Mouse (Mus musculus) liver, embryonic 14.5 days (tissue): ENCODE results near the gene Maml3. TPM values are rescaled to one million over a fixed set of nuclear protein-coding genes. Genes with fewer than 3 reads are reported as not detected.
A peak's percentile ranks its signal among the peaks of the same experiment; 100 is the strongest.

Experiments
- ATAC-seq: fragments of 200-750 bp; cut with Nextera tagmentation; 2 replicates; pipeline ENCODE4 v1.8.0; 2017; ENCODE audit warnings: moderate number of reproducible peaks, mild to moderate bottlenecking, moderate library complexity; ENCODE audit not compliant: insufficient read depth
- DNase-seq, 3 experiments: peaks; one replicate each; pipeline ENCODE4 v3.0.0-alpha.2; 2012 to 2013; ENCODE audit warnings: low read depth in 3 of 3, low spot score in 3 of 3
- H3K27ac ChIP-seq: fragments of 300-500 bp; sonication (generic); 2 replicates; pipeline ENCODE4 v1.5.1; 2014; ENCODE audit warnings: moderate library complexity, mild to moderate bottlenecking, control low read depth, inconsistent platforms
- H3K27me3 ChIP-seq: fragments of 300-500 bp; sonication (generic); 2 replicates; pipeline ENCODE4 v1.6.1; 2014; ENCODE audit warnings: mild to moderate bottlenecking, low read length, moderate library complexity; ENCODE audit not compliant: control insufficient read depth, insufficient read depth
- H3K36me3 ChIP-seq: fragments of 300-500 bp; sonication (generic); replicated peaks from 2 replicates; pipeline ENCODE4 v1.6.1; 2014; ENCODE audit warnings: low read depth; ENCODE audit not compliant: control insufficient read depth, insufficient read depth
- H3K4me1 ChIP-seq, 2 experiments: fragments of 200-500 bp in 1 of 2; fragments of 300-500 bp in 1 of 2; sonication (generic) in 1 of 2; replicated peaks; 2 replicates each; pipeline ENCODE4 v1.6.1; 2012 to 2014; ENCODE audit warnings: antibody characterized with exemption in 1 of 2, inconsistent platforms in 1 of 2, low read length in 1 of 2; ENCODE audit not compliant: control insufficient read depth in 2 of 2, insufficient read depth in 2 of 2
- H3K4me2 ChIP-seq: fragments of 300-500 bp; sonication (generic); 2 replicates; pipeline ENCODE4 v1.6.1; 2014; ENCODE audit warnings: low read depth, mild to moderate bottlenecking, control low read depth, moderate library complexity
- H3K4me3 ChIP-seq, 2 experiments: fragments of 200-500 bp in 1 of 2; fragments of 300-500 bp in 1 of 2; sonication (generic) in 1 of 2; 2 replicates each; pipeline ENCODE4 v1.5.1; 2012 to 2014; ENCODE audit warnings: low read depth in 2 of 2, low read length in 2 of 2, mild to moderate bottlenecking in 2 of 2, control low read depth in 1 of 2, inconsistent platforms in 1 of 2, moderate library complexity in 1 of 2; ENCODE audit not compliant: insufficient read depth in 1 of 2
- H3K9ac ChIP-seq: fragments of 300-500 bp; sonication (generic); replicated peaks from 2 replicates; pipeline ENCODE4 v1.6.1; 2014; ENCODE audit warnings: mild to moderate bottlenecking, control low read depth, moderate library complexity
- H3K9me3 ChIP-seq: fragments of 300-500 bp; sonication (generic); 2 replicates; pipeline ENCODE4 v1.6.1; 2016; ENCODE audit warnings: low read length, mixed read lengths; ENCODE audit not compliant: control insufficient read depth
- CTCF ChIP-seq: IDR thresholded peaks from 2 replicates; pipeline ENCODE4 v1.5.1; 2016; ENCODE audit warnings: antibody characterized with exemption, low read depth, control low read depth
- EP300 ChIP-seq: IDR thresholded peaks from 2 replicates; pipeline ENCODE4 v1.6.1; 2016; ENCODE audit warnings: antibody characterized with exemption, low read depth
- WGBS: fragments of 180-500 bp; shearing (Covaris S2); extraction: QIAGEN DNeasy Blood & Tissue Kit; methylation state at CpG from one replicate; pipeline ENCODE4 v1.1.7; 2014; ENCODE audit not compliant: insufficient replicate concordance; 5-methylcytosine and 5-hydroxymethylcytosine counted together
- polyA plus RNA-seq, 2 experiments: library from polyadenylated mRNA; depleted of rRNA in 1 of 2; stranded (reverse) in 1 of 2; unstranded in 1 of 2; fragments of >200 nt; fragmentation: Nextera tagmentation in 1 of 2; extraction: Ambion mirVana in 1 of 2; gene quantifications; 2 replicates each; pipeline versions ENCODE4 v1.2.1 to v1.2.3; 2012 to 2014

Maml3 gene
- polyA plus RNA-seq, 2 experiments = 0.57 to 0.71 TPM

DNA sequence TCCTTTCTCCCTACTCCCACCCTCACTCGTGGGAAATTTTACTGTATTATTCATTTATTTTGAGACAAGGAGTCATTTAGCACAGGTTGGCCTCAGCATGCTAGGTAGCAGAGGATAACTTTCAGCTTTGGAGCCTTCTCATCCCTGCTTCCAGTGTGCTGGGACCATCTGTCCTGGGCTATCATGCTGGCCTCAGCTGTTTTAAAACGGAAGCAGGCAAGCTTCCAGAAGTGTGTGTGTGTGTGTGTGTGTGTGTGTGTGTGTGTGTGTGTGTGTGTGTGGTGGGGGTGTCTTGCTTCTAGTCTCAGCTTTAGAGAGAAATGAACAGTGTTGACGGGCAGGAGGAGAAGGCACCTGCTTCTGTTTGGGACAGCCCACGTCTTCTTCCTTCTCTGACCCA lies 387.0 kb downstream of the Maml3 start:
- peaks cover 6 to 20% of the 10 kb centered on the region in 2 experiments for H3K4me1 ChIP-seq
- H3K36me3 ChIP-seq = no peaks in the 10 kb centered on the region
- H3K27me3 ChIP-seq = no peaks in the 10 kb centered on the region
- H3K9ac ChIP-seq = no peak overlapping the region
- H3K4me3 ChIP-seq = no peak overlapping the region
- H3K27ac ChIP-seq = no peak overlapping the region
- ATAC-seq = no peak
- 68% methylated on average over 4 of the region's 4 CpGs for WGBS
- no peak overlapping the region for H3K4me2 ChIP-seq
- DNase-seq = no peak
- TF ChIP-seq CTCF = no peak
- no peak for TF ChIP-seq EP300
- no peaks in the 10 kb centered on the region for H3K9me3 ChIP-seq

DNA sequence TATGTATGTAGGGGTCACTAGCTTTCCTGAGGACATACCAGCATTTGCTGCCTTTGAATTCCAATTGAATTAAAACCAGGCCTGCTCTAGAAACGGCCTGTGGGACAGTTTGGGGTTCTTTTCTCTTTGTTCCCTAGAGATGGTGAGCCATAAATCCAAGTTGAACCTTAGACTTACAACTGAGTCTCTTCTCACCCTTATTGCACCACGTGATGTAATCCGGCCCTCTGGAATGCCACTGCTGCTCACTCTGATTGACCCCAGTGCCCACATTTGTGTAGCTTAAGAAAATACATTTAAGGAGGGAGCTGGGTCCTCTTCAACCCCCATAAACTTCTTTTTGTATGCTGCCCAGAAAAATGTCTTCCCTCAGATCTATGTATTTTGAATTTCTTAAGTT lies 387.4 kb downstream of the Maml3 start:
- Histone ChIP-seq H3K4me2 (no peak overlapping the region), H3K36me3 (no peaks in the 10 kb centered on the region), H3K4me3 (no peak overlapping the region), H3K4me1 (peaks cover 10 to 23% of the 10 kb centered on the region in 2 experiments), H3K27ac (no peak overlapping the region), H3K9me3 (no peaks in the 10 kb centered on the region), H3K9ac (no peak overlapping the region), H3K27me3 (no peaks in the 10 kb centered on the region)
- 71% methylated on average over 3 of the region's 3 CpGs for WGBS
- ATAC-seq (no peak), DNase-seq (no peak)
- TF ChIP-seq EP300 (no peak), CTCF (no peak)

DNA sequence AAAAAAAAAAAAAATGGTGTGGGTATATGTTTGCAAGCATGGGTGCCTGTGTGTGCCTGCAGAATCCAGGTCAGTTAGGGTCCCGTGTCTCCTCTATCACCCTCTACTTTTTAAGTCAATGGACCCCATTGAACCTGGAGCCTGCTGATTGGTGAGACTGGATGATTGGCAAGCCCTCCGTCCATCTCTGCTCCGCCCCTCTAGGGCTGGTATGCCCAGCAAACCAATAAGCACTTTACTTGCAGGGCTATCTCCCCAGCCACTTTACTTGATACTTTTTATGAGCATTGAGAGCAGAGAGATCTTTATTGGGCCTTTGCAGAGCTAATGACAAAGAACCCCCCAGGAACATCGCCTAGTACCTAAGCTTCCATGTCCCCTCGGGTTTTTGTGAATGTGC lies 390.4 kb downstream of the Maml3 start:
- no peak overlapping the region for H3K4me3 ChIP-seq
- H3K9ac ChIP-seq = no peak overlapping the region
- H3K27ac ChIP-seq = no peak overlapping the region
- peaks cover 16 to 35% of the 10 kb centered on the region in 2 experiments for H3K4me1 ChIP-seq
- WGBS = 64% methylated on average over 5 of the region's 5 CpGs
- no peak for DNase-seq
- no peaks in the 10 kb centered on the region for H3K27me3 ChIP-seq
- no peak overlapping the region for H3K4me2 ChIP-seq
- ATAC-seq = peak; percentile 31; the same call in 1 of the 2 replicates
- H3K9me3 ChIP-seq = no peaks in the 10 kb centered on the region
- H3K36me3 ChIP-seq = no peaks in the 10 kb centered on the region
- TF ChIP-seq CTCF (no peak), EP300 (no peak)

DNA sequence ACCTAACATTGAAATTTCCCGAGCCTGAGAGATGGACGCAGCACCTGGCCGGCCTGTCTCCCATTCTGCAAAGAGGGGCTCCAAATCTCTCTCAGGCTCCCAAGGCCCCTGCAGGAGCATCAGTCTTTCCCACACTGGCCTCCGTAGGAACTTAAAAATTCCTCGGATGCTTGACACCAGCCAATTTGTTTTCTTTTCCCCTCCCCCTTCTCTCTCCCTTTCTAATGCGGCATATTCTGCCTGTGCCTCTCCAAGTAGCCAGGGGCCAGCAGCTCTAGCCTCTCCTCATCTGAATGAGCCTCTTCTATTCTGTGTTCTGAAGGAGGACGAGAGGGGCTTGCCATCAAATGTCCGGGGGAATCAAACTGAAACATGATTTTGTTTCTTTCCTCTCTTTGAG lies 391.6 kb downstream of the Maml3 start:
- ATAC-seq = no peak
- H3K27ac ChIP-seq = no peak overlapping the region; the same call in 1 of the 2 replicates
- WGBS = 47% methylated on average over 8 of the region's 8 CpGs
- no peak for DNase-seq
- no peaks in the 10 kb centered on the region for H3K36me3 ChIP-seq
- H3K9me3 ChIP-seq = no peaks in the 10 kb centered on the region
- no peak overlapping the region for H3K4me3 ChIP-seq
- 0 out of 2 replicates have a peak overlapping the region, but pooled peaks have one; percentile 50 for H3K4me2 ChIP-seq
- no peaks in the 10 kb centered on the region for H3K27me3 ChIP-seq
- H3K4me1 ChIP-seq = peaks cover 16 to 46% of the 10 kb centered on the region in 2 experiments
- TF ChIP-seq EP300 (no peak), CTCF (no peak)
- H3K9ac ChIP-seq = no peak overlapping the region

DNA sequence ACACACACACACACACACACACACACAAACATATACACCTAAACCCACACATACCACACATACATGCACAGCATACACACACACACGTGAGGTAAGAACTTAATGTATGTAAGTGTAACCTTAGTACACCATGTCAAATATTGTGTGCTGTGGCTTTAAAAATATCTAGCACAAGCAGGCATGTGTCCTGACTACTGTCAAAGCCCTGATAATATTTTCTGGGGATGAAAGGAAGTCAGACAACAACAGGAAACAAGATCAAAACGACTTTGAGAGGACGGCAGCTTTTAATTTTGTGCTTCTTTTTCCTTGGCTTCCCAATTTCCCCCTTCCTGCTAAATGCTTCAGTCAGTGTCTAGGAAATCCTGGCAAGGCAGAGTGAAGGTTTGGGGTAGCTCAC lies 392.5 kb downstream of the Maml3 start:
- no peak overlapping the region for H3K4me3 ChIP-seq
- no peaks in the 10 kb centered on the region for H3K9me3 ChIP-seq
- H3K9ac ChIP-seq = peak overlapping the region; percentile 7; the same call in 1 of the 2 replicates
- peak; percentile 60; the same call in 1 of the 2 replicates for ATAC-seq
- WGBS = 9% methylated on average over 3 of the region's 3 CpGs
- TF ChIP-seq CTCF (no peak), EP300 (peak; percentile 81)
- H3K4me1 ChIP-seq = peaks cover 16 to 45% of the 10 kb centered on the region in 2 experiments
- H3K36me3 ChIP-seq = no peaks in the 10 kb centered on the region
- H3K27ac ChIP-seq = peak overlapping the region; percentile 38
- H3K27me3 ChIP-seq = no peaks in the 10 kb centered on the region
- peak; percentile 45 to 60 (median 49) for DNase-seq
- peak overlapping the region; percentile 50 for H3K4me2 ChIP-seq
